Mouse (Mus musculus) cerebellum, postnatal 36 days (tissue): ENCODE data around the gene Bbs9.
A peak's percentile ranks its signal among the peaks of the same experiment; 100 is the strongest.
"Not testable (repeated sequence)": the region's sequence is repeated elsewhere in the genome, so short reads cannot be mapped to it uniquely, and the experiment has no call there.

Source experiments
- DNase-seq, 2 experiments: peaks; one replicate each; pipeline ENCODE4 v3.0.0; 2021 to 2022; ENCODE audit warnings: mixed read lengths in 2 of 2

The Bbs9 gene

GRCm38 (mm10) chr9:22475424-22475868, at the start of gene Bbs9:
TSS of gene Bbs9 (plus strand) at chr9:22475715.
- peak; percentile 94 to 95 for DNase-seq

GRCm38 (mm10) chr9:22428028-22428665, 47.4 kb upstream of the Bbs9 start:
- no peak for DNase-seq

- DNase-seq: no peak
Measured at GRCm38 (mm10) chr9:22428666-22429410, 46.7 kb upstream of the Bbs9 start.

GRCm38 (mm10) chr9:22429533-22430241, 45.8 kb upstream of the Bbs9 start:
- peak in 1 of 2 experiments; percentile 32 for DNase-seq

- no peak for DNase-seq
Measured at GRCm38 (mm10) chr9:22430315-22430840, 45.1 kb upstream of the Bbs9 start.

- no peak for DNase-seq
Measured at GRCm38 (mm10) chr9:22433221-22433620, 42.3 kb upstream of the Bbs9 start.

- DNase-seq: no peak
Measured at GRCm38 (mm10) chr9:22434101-22434500, 41.4 kb upstream of the Bbs9 start.

GRCm38 (mm10) chr9:22438826-22439225, 36.7 kb upstream of the Bbs9 start:
- DNase-seq: no peak

- no peak for DNase-seq
Measured at GRCm38 (mm10) chr9:22443157-22443556, 32.4 kb upstream of the Bbs9 start.

- DNase-seq: no peak
Measured at GRCm38 (mm10) chr9:22445123-22445522, 30.4 kb upstream of the Bbs9 start.

GRCm38 (mm10) chr9:22447213-22447612, 28.3 kb upstream of the Bbs9 start:
- DNase-seq: no peak

- peak; percentile 23 to 34 for DNase-seq
Measured at GRCm38 (mm10) chr9:22448420-22448819, 27.1 kb upstream of the Bbs9 start.

GRCm38 (mm10) chr9:22449209-22449608, 26.3 kb upstream of the Bbs9 start:
- no peak for DNase-seq

GRCm38 (mm10) chr9:22452697-22453096, 22.8 kb upstream of the Bbs9 start:
- DNase-seq: no peak

- no peak for DNase-seq
Measured at GRCm38 (mm10) chr9:22453501-22453924, 22.0 kb upstream of the Bbs9 start.

GRCm38 (mm10) chr9:22453990-22454389, 21.5 kb upstream of the Bbs9 start, which contains the start of gene Gm17545:
TSS of gene Gm17545 (plus strand) at chr9:22454290.
- DNase-seq: not testable (repeated sequence)

GRCm38 (mm10) chr9:22455041-22455440, 20.5 kb upstream of the Bbs9 start:
- no peak for DNase-seq

GRCm38 (mm10) chr9:22457142-22457835, 18.2 kb upstream of the Bbs9 start:
- DNase-seq: no peak

- DNase-seq: peak; percentile 93 to 95
Measured at GRCm38 (mm10) chr9:22461946-22462345, 13.6 kb upstream of the Bbs9 start.

- DNase-seq: no peak
Measured at GRCm38 (mm10) chr9:22466212-22466611, 9.3 kb upstream of the Bbs9 start.

GRCm38 (mm10) chr9:22467371-22468169, 7.9 kb upstream of the Bbs9 start:
- peak; percentile 48 to 54 for DNase-seq
